Mouse (Mus musculus): Measurements from ENCODE around the gene Stx4a.

- no peak for TF ChIP-seq CTCF (conservative IDR thresholded peaks at IDR 0.05; ENCODE audit: low read length)
- no peak for TF ChIP-seq NANOG (IDR thresholded peaks at IDR 0.05; ENCODE audit: borderline replicate concordance, low read length)
Measured at GRCm38 (mm10) chr7:127820836-127821509, 3.1 kb upstream of the Stx4a start.

Data from E14TG2a.4 (cell line).